Mouse (Mus musculus) forelimb bud, embryonic 11.5 days (tissue): ENCODE results near the gene Diras2.
"Not testable (repeated sequence)": the region's sequence is repeated elsewhere in the genome, so short reads cannot be mapped to it uniquely, and the experiment has no call there.

ENCODE experiments used
- DNase-seq: peaks from one replicate; pipeline ENCODE4 v3.0.0-alpha.2; 2012; ENCODE audit warnings: low read depth, low spot score

Gene Diras2

DNA sequence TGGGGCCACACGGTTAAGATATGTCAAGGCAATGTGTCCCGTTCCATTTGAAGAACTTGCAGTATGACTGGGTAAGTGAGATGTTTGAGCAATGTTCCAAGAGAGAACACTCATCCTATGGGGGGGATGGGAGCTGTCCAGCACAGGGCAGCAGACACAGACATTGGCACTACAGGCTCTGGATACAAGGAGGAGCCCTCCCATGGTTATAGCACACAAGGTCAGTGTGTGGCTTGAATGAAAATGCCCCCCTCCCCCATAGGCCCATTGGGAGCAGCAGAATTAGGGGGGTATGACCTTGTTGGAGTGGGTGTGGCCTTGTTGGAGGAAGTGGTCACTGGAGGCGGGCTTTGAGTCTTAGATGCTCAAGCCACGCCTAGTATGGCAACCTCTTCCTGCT, 12.7 kb downstream of the Diras2 start:
- no peak for DNase-seq

- DNase-seq, result no peak
These were observed 14.1 kb downstream of the Diras2 start for GRCm38 (mm10) chr13:52517021-52517420.

DNA sequence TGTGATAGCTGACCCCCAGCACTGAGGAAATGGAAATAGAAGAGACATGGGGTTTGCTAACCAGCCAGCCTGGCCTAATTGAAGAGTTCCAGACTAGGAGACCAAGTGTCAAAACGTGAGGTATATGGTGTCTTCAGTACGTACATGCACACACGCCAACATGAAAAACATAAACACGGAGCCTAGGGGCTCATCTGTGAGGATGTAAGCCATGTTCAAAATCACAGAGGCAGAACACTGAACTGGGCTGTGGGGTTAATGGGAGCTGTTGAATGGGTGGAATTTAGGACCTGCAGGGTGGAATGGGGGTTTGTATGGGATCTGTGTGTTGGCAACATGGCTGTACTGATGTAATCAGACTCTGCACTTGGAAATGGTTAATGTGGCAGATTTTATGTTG, 14.5 kb downstream of the Diras2 start:
- no peak for DNase-seq

- DNase-seq, result no peak
These were observed 15.0 kb downstream of the Diras2 start for GRCm38 (mm10) chr13:52516051-52516450.

DNA sequence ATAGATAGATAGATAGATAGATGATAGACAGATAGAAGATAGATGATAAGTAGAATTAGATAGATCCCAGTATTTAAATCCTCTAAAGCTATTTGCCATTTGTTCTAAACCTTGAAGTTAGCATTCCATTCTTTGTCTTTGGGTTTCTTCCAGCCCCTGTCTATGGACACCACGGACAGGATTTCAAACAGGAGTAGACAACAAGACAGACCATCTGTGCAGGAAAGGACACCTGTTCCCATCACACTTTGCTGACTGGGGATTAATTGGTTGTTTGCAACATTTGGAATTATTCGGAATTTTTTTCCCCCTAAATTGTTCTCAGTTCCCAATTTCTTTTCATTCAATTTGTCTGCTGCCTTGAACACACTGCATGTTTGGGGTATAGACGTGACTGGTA, 17.5 kb downstream of the Diras2 start:
- no peak for DNase-seq

DNA sequence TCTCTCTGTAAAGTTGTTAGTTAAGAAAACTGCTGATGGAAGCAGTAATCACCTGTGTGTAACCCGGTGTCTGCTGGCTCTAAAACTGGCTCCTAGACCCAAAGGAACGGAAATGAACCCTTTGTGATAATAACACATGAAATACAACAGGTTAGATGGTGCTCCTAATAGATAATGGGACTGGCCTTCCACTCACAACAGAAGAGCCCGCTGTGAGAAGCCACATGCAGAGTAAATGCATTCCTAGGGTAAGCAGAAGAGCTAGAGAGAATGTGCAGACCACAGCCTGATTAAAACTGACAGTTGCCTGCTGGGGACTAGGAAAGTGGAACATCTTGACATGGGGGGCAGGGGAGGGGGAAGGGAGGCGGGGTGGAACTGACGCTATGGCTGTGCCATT, 18.7 kb downstream of the Diras2 start:
- DNase-seq, result no peak

DNA sequence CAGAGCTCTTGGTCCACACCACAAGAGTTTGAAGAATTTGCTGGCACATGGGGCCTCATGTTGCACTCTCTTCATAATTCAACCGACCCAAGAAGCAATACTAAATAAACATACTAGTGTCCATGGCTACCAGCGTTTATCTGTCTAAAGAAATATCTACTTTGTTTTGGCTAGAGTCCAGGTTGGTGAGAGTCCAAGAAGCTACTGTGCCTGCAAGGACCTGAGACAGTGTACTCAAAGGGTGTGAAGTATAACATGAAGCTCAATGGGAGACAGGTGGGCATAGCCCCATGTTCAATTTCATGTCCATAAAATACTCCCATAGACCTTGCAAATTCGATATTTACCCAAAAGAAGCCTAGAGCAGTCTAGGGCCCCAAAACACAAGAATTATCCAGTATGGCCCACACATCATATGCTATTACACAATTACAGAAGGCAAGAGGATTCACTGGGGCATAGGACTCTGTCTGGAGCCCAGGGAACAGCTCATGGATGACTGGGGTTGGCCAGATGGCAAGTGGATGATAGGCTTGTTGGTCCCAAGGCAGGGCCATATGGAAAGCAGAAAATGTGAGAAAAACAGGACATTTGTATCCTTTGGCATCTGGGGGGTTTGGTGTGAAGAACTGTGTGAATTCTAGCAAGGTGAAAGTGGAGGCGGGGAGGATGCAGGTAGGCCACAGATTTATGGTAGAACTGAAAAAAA, 20.8 kb downstream of the Diras2 start:
- DNase-seq, result no peak

DNA sequence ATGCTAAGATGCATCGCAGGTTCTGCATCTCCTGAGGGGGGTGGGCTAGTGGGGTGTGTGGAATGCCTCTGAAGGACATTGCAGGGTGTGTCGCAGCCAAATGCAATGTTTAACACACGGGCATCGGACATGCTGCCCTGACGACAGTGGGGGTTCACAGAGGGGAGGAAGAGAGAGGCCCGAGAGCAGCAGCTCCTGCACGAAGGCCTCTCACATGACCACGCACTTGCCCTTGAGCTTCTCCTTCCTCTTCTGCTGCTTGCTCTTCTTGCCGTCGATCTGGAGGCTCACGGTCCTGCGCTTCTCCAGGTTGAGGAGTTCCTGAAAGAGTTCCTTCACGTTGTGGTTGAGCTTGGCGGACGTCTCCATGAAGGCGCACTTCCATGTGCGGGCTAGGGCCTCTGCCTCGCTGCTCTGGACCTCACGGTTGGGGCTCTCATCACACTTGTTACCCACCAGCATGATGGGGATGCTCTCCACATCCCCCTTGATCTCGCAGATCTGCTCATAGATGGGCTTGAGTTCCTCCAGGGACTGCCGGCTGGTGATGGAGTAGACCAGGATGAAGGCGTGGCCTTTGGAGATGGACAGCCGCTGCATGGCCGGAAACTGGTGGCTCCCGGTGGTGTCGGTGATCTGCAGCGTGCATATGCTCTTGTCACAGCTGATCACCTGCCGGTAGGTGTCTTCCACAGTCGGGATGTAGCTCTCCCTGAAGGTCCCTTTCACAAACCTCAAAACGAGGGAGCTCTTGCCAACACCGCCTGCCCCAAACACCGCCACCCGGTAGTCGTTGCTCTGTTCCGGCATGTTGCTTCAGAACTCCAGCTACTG, 23.4 kb downstream of the Diras2 start:
- no peak for DNase-seq

DNA sequence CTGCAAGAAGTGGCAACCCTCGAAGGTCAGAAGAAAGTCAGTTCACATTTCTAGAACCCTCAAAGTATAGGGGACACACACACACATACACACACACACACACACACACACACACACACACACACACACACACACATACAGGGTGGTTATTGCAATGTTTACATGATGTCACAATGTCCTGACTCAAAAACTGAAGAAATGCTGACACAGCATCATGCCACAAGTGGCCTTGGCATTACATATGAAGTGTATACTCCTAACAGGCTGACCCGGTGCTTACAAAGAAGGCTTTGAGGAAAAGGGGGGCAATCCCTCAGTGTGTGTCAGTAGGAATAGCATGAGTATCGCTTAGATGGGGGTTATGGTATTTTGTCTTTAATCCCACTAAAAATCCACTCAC, 24.3 kb downstream of the Diras2 start:
- DNase-seq, result not testable (repeated sequence)

DNA sequence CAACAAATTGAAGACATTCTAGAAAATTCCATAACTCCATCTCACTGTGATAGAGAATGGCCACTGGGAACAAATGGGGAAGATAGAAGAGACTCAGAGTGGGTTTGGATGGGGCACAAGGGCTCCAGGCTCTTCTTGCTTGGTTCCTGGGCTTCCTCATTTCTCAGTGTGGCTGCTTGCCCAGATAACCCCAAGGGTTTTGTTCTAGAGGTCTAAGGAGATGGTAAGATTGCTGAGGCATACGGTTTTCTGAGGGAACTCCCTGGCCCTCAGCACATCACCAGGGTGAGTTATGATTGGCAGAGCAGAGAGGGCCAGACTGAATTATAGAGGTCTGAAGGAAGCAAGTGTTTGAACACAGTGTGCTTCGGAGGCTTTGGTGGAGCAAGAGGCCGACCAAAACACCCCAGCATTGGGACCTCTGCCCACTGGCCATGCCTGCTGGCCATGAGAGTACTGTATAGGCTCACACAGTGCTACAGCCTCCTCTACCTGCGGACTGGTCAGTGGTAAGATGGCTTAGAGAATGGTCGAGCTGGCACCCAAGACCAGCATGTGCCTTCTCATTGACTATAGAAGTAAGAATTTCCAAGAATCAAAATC, 25.3 kb downstream of the Diras2 start:
- DNase-seq, result not testable (repeated sequence)

DNA sequence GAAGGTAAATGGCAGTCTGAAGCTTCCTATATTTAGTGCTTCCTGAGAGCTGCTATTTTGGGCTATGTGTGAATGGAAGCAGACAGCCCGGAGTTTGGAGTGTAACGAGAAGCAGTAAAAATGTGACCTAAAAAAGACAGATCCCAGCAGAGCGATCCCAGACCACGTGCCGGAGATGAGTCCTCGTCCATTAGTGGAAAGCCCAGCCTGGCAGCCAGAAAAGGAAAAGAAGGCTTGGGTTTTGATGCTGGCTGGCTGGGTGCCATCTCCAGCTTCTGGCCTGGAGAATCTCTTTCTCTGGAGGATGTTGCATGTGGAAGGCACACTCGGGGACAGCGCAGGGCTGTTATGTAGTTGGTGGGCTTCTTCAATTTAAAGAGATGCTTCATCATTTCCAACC, 29.4 kb downstream of the Diras2 start:
- DNase-seq, result no peak

DNA sequence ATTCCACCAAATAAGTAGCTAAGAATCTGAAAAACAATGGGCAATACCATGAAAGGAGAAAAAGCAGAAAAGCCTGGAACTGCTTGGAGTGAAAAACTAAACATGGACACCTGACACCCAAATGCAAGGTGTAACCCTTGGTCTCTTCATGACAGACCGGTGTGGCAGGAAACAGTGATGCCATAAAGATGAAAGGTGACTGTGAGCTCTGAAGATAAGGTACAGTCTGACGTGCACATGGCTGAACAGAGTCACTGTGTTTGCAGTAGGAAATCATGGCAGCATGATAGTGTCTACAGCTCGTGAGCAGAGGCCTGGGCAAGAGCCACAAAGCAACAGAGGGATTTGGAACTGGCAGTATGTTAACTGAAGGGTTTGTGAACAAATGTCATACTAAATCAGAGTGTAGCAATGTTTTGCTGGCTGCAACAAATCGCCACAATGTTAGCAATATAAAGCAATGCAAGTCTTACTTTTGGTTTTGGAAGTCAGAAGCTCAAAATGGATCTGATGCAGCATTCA, 34.0 kb downstream of the Diras2 start:
- no peak for DNase-seq

- DNase-seq, result no peak
These were observed 42.3 kb downstream of the Diras2 start for GRCm38 (mm10) chr13:52488821-52489220.

DNA sequence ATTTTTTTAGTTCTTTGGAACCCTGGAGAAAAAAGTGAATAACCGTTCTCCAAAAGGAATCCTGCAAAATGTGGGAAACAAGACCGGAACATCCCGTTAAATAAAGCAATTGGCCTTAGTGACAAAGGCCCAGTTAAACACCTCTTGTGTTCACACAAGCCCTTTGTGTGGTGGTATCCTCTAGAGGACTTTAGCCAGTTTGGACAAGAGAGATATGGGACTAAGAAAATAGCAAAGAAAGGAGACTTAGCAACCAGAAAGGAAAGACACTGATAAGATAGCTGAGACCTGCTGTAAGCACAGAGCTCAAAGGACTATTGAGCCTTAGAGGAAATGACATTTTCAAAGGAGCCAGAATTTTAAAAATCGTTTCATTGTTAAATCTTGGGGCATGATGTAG, 47.0 kb downstream of the Diras2 start:
- no peak for DNase-seq

GRCm38 (mm10) chr13:52481786-52482185, 49.3 kb downstream of the Diras2 start:
- DNase-seq, result no peak

DNA sequence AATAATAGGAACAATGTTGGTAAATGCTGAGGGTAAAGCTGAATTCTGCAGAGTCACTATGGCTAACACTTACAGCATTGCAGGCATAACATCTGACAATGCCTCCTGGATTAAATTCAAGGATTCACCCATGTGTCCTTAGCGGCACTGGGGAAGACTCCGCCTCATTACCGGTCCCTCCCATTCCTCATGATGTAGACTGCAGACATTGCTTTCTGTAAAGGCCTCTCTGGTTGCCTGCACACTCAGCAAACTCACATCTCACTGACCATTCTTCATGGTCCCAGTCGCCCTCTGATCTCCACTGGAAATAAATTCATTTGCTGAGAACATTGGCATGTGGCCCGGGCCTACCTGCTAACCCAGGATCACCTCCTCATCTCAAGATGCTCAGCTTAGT, 51.9 kb downstream of the Diras2 start:
- no peak for DNase-seq

GRCm38 (mm10) chr13:52476998-52477601, 54.0 kb downstream of the Diras2 start:
- no peak for DNase-seq

GRCm38 (mm10) chr13:52476222-52476621, 54.9 kb downstream of the Diras2 start:
- no peak for DNase-seq

DNA sequence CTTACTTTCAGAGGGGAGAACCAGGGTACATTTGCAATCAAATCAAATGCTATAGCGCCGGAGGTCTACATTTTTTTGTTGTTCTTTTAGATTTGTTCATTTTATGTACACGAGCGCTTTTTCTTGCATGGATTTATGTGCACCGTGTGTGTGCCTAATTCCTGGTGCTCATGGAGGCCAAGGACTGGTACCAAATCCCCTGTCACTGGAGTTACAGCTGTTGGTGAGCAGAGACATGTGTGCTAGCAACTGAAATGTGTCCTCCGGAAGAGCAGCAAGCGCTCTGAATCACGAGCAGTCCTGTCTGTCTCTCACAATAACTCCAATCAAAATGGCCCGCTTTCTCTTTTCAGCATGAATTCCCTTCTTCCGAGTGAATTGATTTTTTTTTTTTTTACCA, 55.8 kb downstream of the Diras2 start:
- DNase-seq, result no peak

DNA sequence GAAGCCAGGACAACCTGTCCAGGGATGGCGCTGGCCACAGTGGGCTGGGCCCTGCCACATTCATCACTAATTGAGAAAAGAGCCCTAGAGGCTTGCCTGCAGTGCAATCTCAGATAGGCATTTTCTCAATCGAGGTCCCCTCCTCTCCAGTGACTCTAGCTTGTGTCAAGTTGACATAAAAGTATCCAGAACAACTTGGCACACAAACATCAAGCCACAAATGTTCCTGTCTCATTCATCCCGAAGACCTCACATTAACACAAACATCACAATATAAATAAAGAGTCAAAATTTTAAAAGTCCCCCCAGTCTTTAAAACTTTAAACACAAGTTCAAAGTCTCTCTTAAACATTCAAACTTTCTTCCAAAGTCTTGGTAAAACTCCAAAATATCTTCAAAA, 56.3 kb downstream of the Diras2 start:
- no peak for DNase-seq

DNA sequence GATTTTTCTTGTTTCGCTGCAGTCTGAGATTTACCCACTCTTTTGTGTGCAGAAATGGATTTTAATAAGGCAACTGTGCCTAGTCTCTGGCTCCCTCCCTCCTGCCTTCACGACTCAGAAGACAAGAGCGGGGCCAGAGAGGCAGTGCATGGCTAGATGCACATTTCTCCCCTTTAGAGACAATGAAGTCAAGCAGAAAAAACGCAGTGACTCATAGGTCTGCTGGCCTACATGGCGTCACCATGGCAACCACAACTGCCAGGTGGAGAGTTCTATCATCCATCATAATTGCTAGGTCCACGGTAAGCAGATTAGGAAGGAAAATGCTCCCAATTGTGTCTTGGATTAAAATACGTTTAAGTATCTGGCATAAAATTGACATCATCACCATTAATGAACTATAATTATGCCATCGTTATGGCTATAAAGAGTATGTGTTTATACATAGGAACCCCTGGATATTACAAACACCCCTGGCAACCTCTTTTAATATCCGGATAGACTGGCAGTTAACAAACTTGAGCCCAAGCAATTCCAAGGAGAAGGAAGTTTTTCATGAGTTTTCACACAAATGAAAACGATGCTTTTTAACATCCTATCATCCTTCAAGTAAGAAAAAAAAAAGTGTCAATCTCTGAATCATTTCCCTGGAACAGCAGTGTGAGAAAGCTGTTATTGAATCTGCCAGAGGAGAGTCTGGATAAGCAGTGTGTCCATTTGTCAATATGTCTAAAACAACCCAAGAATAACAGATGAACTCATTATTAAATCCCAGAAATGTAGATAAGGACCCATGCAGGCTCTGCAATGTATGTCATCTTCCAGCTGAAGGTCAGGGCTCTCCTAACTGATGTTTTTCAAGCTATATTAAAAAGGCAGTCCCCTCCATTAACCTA, 61.0 kb downstream of the Diras2 start:
- DNase-seq, result peak; percentile 19
